Mouse (Mus musculus): ENCODE data around the gene Olfr714. TPM values are rescaled to one million over a fixed set of nuclear protein-coding genes. Genes with fewer than 3 reads are reported as not detected.

Gene Olfr714
- not detected in 2 replicates for total RNA-seq (2023)

DNA sequence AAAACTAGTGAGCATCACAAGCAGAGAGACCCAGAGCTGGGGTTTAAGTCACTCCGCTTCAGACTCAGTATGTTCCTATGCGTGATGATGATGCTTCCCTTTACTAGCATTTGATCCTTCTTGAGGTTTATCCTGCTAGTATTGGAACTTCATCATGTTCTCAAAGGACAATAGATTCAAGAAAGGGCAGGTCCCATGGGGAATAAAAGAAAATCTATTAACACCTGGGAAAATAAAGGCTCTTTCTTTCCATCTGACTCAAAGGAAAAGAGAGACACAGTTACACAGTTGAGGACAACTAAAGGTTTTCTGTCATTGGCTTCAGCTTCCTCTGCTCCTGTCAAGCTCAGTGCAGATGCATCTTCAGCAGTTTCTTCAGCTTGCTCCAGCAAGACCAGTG is at the start of gene Olfr714:
TSS of gene Olfr714 (plus strand) at position 301 of the 400 bp plus-strand sequence.

DNA sequence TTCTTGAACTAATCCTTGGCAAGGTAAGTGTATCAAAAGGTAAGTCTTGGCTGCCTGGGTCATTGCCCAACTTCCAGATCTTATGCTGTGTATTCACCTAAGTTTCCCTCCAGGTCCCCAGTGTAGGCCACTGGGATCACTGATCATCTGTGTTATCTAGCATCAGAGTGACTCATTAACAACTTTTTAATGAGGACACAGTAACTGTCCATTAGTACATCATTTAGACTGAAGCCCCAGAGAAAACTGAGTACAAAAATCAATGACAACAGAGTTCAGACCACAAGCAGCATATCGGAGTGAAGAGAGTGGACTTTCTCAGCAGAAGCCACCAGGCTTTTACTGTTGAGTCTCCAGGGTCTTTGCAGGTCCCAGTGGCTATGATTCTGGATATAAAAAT is 39.9 kb upstream of the Olfr714 start, which contains the start of gene Olfr713:
TSS of gene Olfr713 (plus strand) at position 301 of the 400 bp plus-strand sequence.

GRCm38 (mm10) chr7:107092920-107093319 is 22.1 kb downstream of the Olfr714 start, which contains the start of gene Olfr17:
TSS of gene Olfr17 (plus strand) at chr7:107093220.

DNA sequence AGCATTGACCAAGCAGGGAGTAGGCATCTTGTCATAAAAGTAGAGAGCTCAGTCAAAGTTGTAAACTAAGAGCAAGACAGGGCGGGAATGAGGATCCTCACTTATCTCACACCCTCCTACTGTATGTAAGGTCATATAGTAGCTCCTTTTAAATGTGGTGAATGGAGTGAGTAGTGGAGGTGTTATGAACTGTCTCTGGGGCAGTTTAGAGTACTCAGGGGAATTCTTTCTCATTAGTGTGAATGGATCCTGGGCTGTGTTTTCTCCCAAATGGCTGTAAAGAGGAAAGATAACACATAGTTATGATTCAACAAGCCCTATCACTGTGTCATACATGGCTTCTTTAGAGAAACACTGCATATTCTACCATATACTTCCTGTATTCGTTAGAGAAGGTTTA is 39.5 kb downstream of the Olfr714 start, which contains the start of gene Olfr715b:
TSS of gene Olfr715b (minus strand) at position 101 of the 400 bp plus-strand sequence.

Other genes starting within 250 kb of the Olfr714 start
- not detected in 2 replicates for gene Olfr702, start 237.1 kb upstream of the Olfr714 start, total RNA-seq (2023)
- not detected in 2 replicates for gene Olfr703, start 227.6 kb upstream of the Olfr714 start, total RNA-seq (2023)
- not detected in 2 replicates for gene Olfr704, start 207.8 kb upstream of the Olfr714 start, total RNA-seq (2023)
- not detected in 2 replicates for gene Olfr705, start 194.1 kb upstream of the Olfr714 start, total RNA-seq (2023)
- gene Olfr706, start 182.8 kb upstream of the Olfr714 start, total RNA-seq (2023), result not detected in 2 replicates
- not detected in 2 replicates for gene Olfr707, start 169.7 kb upstream of the Olfr714 start, total RNA-seq (2023)
- not detected in 2 replicates for gene Olfr1532-ps1, start 163.0 kb upstream of the Olfr714 start, total RNA-seq (2023)
- 0.09 TPM in 1 of 2 replicates, not detected in the other for gene Olfr709-ps1, start 138.8 kb upstream of the Olfr714 start, total RNA-seq (2023)
- not detected in 2 replicates for gene Olfr710, start 122.7 kb upstream of the Olfr714 start, total RNA-seq (2023)
- gene Olfr6, start 107.0 kb upstream of the Olfr714 start, total RNA-seq (2023), result not detected in 2 replicates
- gene Olfr711, start 95.5 kb upstream of the Olfr714 start, total RNA-seq (2023), result not detected in 2 replicates
- gene Olfr2, start 64.9 kb upstream of the Olfr714 start, total RNA-seq (2023), result not detected in 2 replicates
- gene Olfr713, start 39.8 kb upstream of the Olfr714 start, total RNA-seq (2023), result not detected in 2 replicates
- not detected in 2 replicates for gene Olfr17, start 22.2 kb downstream of the Olfr714 start, total RNA-seq (2023)
- gene Olfr715b, start 39.4 kb downstream of the Olfr714 start, total RNA-seq (2023), result not detected in 2 replicates
- not detected in 2 replicates for gene Olfr715, start 60.1 kb downstream of the Olfr714 start, total RNA-seq (2023)
- not detected in 2 replicates for gene Olfr716, start 67.3 kb downstream of the Olfr714 start, total RNA-seq (2023)
- not detected in 2 replicates for gene Nlrp14, start 96.0 kb downstream of the Olfr714 start, total RNA-seq (2023)
- gene Rbmxl2, start 138.5 kb downstream of the Olfr714 start, total RNA-seq (2023), result not detected in 2 replicates

All from neutrophil, adult 65 days (primary cell).